Mouse (Mus musculus) Patski (cell line): ENCODE data around the gene Akap6. TPM values are rescaled to one million over a fixed set of nuclear protein-coding genes. Genes with fewer than 3 reads are reported as not detected.

ENCODE experiments used
- ATAC-seq: fragments of 100-300 bp; one replicate; pipeline ENCODE4 v1.8.0; 2021
- CTCF ChIA-PET: fragments of 350-600 bp; sonication (Branson Sonifier 250); formaldehyde crosslinking; loops from one replicate; lab custom pipeline; 2022; ENCODE audit warnings: inconsistent platforms; lab: Charles Lee
- POLR2A ChIA-PET: fragments of 350-600 bp; sonication (Branson Sonifier 250); formaldehyde crosslinking; loops from one replicate; lab custom pipeline; 2022; ENCODE audit warnings: antibody characterized with exemption, inconsistent platforms; lab: Charles Lee
- DNase-seq: peaks from one replicate; pipeline ENCODE4 v3.0.0-alpha.2; 2011; ENCODE audit warnings: low read depth, low spot score
- H3K27me3 ChIP-seq: fragments of 371-371 bp; one replicate; pipeline ENCODE4 v1.5.1; 2021
- CTCF ChIP-seq: fragments of 100-300 bp; IDR thresholded peaks from one replicate; pipeline ENCODE4 v1.5.1; 2021
- in situ Hi-C: fragments of 300-500 bp; cut with MboI; formaldehyde crosslinking; loops from 3 replicates; pipeline ENCODE4 v1.11.1; 2018; ENCODE audit warnings: low pct_unique_long_range_greater_than_20kb, mixed read lengths
- polyA plus RNA-seq: library from polyadenylated mRNA; unstranded; gene quantifications from one replicate; pipeline ENCODE4 v1.2.3, GENCODE M21; 2021

Akap6 gene
- polyA plus RNA-seq, 1 experiment from 2014 or later = 0.64 TPM

DNA sequence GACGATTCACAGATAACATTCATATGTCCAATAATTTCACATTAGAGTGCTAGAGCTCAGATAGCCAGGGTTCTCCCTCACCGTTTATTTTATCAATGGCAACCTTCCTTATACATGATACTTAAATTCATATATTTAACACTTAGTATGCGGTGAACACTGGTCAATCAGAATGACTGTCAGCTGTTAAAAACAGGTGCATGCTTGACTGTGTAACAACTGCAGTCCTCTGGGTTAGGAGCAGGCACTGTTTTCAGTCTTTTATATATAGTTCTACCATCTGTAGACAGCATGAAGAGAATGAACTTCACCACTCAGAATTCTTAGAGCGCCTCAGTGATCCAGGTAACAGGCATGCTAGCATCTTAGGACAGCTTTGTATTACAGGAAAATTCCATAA is 158.1 kb downstream of the Akap6 start:
- DNase-seq (no peak), ATAC-seq (no peak)
- no peaks in the 10 kb centered on the region for H3K27me3 ChIP-seq
- ChIA-PET POLR2A (no interaction called here), CTCF (no interaction called here)
- TF ChIP-seq CTCF = no peak
- in situ Hi-C loops = no loop called here

- ATAC-seq (no peak), DNase-seq (no peak)
- no peaks in the 10 kb centered on the region for H3K27me3 ChIP-seq
- ChIA-PET CTCF (no interaction called here), POLR2A (no interaction called here)
- in situ Hi-C loops = no loop called here
- no peak for TF ChIP-seq CTCF
These were observed 162.7 kb downstream of the Akap6 start for GRCm38 (mm10) chr12:52861922-52862321.

- ATAC-seq (no peak), DNase-seq (no peak)
- no peaks in the 10 kb centered on the region for H3K27me3 ChIP-seq
- CTCF ChIA-PET = no interaction called here
- TF ChIP-seq CTCF = no peak
- in situ Hi-C loops = no loop called here
- POLR2A ChIA-PET = no interaction called here
These were observed 168.9 kb downstream of the Akap6 start for GRCm38 (mm10) chr12:52868000-52868624.

DNA sequence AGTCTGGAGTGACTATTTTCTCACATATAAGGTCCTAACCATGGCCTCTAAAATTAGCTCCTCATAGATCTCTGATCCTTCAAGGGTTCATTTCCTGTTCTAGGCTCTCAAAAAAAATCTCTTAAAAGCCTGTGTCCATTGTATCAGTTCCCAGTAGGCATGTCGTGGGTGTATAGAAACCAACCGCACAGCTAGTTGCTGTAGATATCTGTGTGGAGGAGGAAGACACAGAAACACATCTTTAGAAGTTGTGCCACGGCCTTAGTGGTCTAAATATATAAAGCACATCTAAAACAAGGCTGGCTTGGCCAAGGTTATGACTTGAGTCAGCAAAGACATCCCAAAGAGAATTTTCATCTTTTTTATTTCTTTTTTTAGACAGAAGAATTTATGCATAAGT is 172.4 kb downstream of the Akap6 start:
- in situ Hi-C loops = no loop called here
- no peak for DNase-seq
- ChIA-PET POLR2A (no interaction called here), CTCF (no interaction called here)
- no peaks in the 10 kb centered on the region for H3K27me3 ChIP-seq
- ATAC-seq = no peak
- no peak for TF ChIP-seq CTCF

GRCm38 (mm10) chr12:52874332-52874923 is 175.2 kb downstream of the Akap6 start:
- ATAC-seq (no peak), DNase-seq (no peak)
- H3K27me3 ChIP-seq = no peaks in the 10 kb centered on the region
- in situ Hi-C loops = no loop called here
- CTCF ChIA-PET = no interaction called here
- no peak for TF ChIP-seq CTCF
- POLR2A ChIA-PET = no interaction called here

DNA sequence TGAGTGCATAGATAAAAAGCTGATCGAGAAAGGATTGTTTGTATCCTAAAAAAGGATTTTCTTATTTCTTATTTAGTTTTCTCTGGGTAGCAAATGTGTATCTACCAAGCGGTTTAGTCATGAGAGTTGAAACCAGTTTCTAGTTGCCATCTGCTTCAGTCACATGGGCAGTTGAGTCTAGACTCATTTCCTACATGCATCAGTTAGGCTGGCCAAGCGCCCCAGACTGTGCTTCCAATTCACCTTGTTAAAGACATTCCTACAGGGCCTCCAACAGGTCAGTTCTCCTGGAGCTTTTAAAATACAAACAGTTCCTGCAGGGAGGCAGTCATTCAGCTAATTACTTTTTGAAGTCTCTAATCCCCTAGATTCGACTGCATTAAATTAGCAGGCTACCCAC is 176.9 kb downstream of the Akap6 start:
- in situ Hi-C loops = no loop called here
- no peak for TF ChIP-seq CTCF
- ChIA-PET POLR2A (interaction anchor here (0.6 to 1.0 kb wide), 2 partner anchors 9 to 27 kb away, joined by 3 read pairs; no protein-coding TSS in a partner anchor), CTCF (interaction anchor here (0.9 kb wide), 1 partner anchor 30 kb away, joined by 3 read pairs; no protein-coding TSS in a partner anchor)
- ATAC-seq (no peak), DNase-seq (no peak)
- no peaks in the 10 kb centered on the region for H3K27me3 ChIP-seq

- POLR2A ChIA-PET = no interaction called here
- no peak for TF ChIP-seq CTCF
- in situ Hi-C loops = no loop called here
- no peak for DNase-seq
- no peaks in the 10 kb centered on the region for H3K27me3 ChIP-seq
- ATAC-seq = no peak
- CTCF ChIA-PET = no interaction called here
These were observed 178.0 kb downstream of the Akap6 start for GRCm38 (mm10) chr12:52876978-52877769.

- ChIA-PET CTCF (no interaction called here), POLR2A (no interaction called here)
- in situ Hi-C loops = no loop called here
- no peaks in the 10 kb centered on the region for H3K27me3 ChIP-seq
- ATAC-seq = no peak
- DNase-seq = no peak
- no peak for TF ChIP-seq CTCF
These were observed 180.1 kb downstream of the Akap6 start for GRCm38 (mm10) chr12:52879324-52879723.

DNA sequence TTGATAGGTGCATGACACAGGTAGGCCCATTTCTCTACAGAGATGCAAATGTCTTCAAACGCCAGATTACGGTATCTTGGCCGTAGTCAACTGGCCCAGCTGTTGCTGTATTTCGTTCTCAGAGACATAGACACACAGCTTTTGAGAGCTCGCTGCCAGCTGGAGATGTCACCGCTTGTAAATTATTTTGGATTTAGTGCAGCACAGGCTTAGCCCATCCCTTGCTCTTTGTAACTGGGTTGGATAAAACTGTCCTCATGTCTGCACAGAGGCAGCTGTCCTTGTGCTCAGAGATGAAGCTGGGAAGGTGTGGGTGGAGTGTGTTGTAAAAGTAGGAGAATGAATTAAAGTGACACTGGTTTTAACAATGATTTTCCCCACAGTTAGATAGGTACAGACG is 193.3 kb downstream of the Akap6 start:
- H3K27me3 ChIP-seq = no peaks in the 10 kb centered on the region
- TF ChIP-seq CTCF = no peak
- no peak for DNase-seq
- ATAC-seq = no peak
- CTCF ChIA-PET = interaction anchor here (2.5 kb wide), 1 partner anchor 9 kb away, joined by 11 read pairs; no protein-coding TSS in a partner anchor
- POLR2A ChIA-PET = no interaction called here
- in situ Hi-C loops = no loop called here

DNA sequence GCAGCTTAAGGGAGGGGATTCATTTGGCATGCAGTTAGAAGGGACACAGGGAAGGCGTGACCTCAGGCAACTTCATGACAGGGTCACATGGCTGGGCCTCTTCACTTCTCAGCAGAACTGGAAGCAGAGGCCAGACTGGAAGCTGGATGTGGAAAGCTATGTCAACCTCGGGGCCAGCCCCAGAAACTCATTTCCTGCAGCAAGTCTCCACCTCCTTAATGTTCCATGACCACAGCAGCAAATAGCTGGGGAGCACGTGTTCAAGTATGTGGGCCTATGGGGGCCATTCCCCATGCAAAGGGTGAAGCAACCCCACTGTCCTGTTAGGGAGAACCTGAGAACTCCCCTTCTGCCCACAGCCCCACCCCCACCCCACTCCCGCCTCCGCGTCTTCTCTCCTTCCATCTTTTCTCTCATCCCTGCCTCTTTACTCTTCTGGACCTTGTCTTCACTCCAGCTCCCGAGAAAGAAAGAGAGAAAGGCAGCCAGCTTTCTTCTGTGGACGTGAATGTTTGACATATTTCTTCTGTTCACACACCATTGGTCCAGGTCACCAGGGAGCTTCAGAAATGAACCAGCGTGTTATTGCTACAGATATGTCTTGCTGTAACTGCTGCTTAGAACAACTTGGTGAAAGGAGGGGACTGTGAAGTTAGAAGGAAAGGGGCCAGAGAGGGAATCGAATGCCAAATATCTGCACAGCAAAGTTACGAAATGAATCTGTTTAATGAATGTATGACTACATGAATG is 194.6 kb downstream of the Akap6 start:
- no peaks in the 10 kb centered on the region for H3K27me3 ChIP-seq
- in situ Hi-C loops = no loop called here
- no peak for DNase-seq
- POLR2A ChIA-PET = no interaction called here
- ATAC-seq = no peak
- TF ChIP-seq CTCF = no peak
- CTCF ChIA-PET = interaction anchor here (0.9 to 2.5 kb wide), 2 partner anchors 11 to 58 kb away, joined by 3 to 11 read pairs; no protein-coding TSS in a partner anchor
